Mouse (Mus musculus) liver, embryonic 14.5 days (tissue): Measurements from ENCODE around the gene Lrig1.

Experiments used
- CTCF ChIP-seq: IDR thresholded peaks from 2 replicates; pipeline ENCODE4 v1.5.1; 2016; ENCODE audit warnings: antibody characterized with exemption, low read depth, control low read depth
- EP300 ChIP-seq: IDR thresholded peaks from 2 replicates; pipeline ENCODE4 v1.6.1; 2016; ENCODE audit warnings: antibody characterized with exemption, low read depth

- TF ChIP-seq CTCF: no peak
- no peak for TF ChIP-seq EP300
Observed at GRCm38 (mm10) chr6:94648496-94648895, 51.5 kb downstream of the Lrig1 start.
